Mouse (Mus musculus): Measurements from ENCODE around the gene Rora. TPM values are rescaled to one million over a fixed set of nuclear protein-coding genes. Genes with fewer than 3 reads are reported as not detected.
A peak's percentile ranks its signal among the peaks of the same experiment; 100 is the strongest.

The Rora gene
- total RNA-seq, 1 experiment from 2014 or later: 114 TPM

GRCm38 (mm10) chr9:69234526-69234925 lies 580.9 kb downstream of the Rora start:
- DNase-seq: no peak

- DNase-seq: no peak
These were observed 583.7 kb downstream of the Rora start for GRCm38 (mm10) chr9:69237316-69237715.

- no peak for DNase-seq
These were observed 589.0 kb downstream of the Rora start for GRCm38 (mm10) chr9:69242538-69242937.

- DNase-seq: no peak
These were observed 590.0 kb downstream of the Rora start for GRCm38 (mm10) chr9:69243626-69244025.

GRCm38 (mm10) chr9:69246225-69246624 lies 592.6 kb downstream of the Rora start:
- DNase-seq: no peak

GRCm38 (mm10) chr9:69249586-69249985 lies 596.0 kb downstream of the Rora start:
- no peak for DNase-seq

GRCm38 (mm10) chr9:69250326-69250725 lies 596.7 kb downstream of the Rora start:
- no peak for DNase-seq

- no peak for DNase-seq
These were observed 604.9 kb downstream of the Rora start for GRCm38 (mm10) chr9:69258506-69258905.

- peak; percentile 86 for DNase-seq
These were observed 605.8 kb downstream of the Rora start for GRCm38 (mm10) chr9:69259382-69259781.

- DNase-seq: no peak
These were observed 611.6 kb downstream of the Rora start for GRCm38 (mm10) chr9:69265151-69265550.

- no peak for DNase-seq
These were observed 616.8 kb downstream of the Rora start for GRCm38 (mm10) chr9:69270374-69270773.

- DNase-seq: no peak
These were observed 617.3 kb downstream of the Rora start for GRCm38 (mm10) chr9:69270931-69271330.

- no peak for DNase-seq
These were observed 619.3 kb downstream of the Rora start for GRCm38 (mm10) chr9:69272884-69273283.

GRCm38 (mm10) chr9:69274766-69275485 lies 621.3 kb downstream of the Rora start:
- no peak for DNase-seq

GRCm38 (mm10) chr9:69277256-69277655 lies 623.7 kb downstream of the Rora start:
- DNase-seq: no peak

- no peak for DNase-seq
These were observed 631.4 kb downstream of the Rora start for GRCm38 (mm10) chr9:69285011-69285410.

- DNase-seq: no peak
These were observed 634.5 kb downstream of the Rora start for GRCm38 (mm10) chr9:69288113-69288512.

GRCm38 (mm10) chr9:69288586-69288985 lies 635.0 kb downstream of the Rora start:
- no peak for DNase-seq

- DNase-seq: peak; percentile 91
These were observed 635.8 kb downstream of the Rora start for GRCm38 (mm10) chr9:69289056-69290017.

GRCm38 (mm10) chr9:69290018-69290880 lies 636.7 kb downstream of the Rora start:
- peak; percentile 49 for DNase-seq

GRCm38 (mm10) chr9:69290881-69291450 lies 637.4 kb downstream of the Rora start:
- DNase-seq: peak; percentile 55

- DNase-seq: no peak
These were observed 637.9 kb downstream of the Rora start for GRCm38 (mm10) chr9:69291451-69291850.

Measured in adrenal gland, postnatal 25 days (tissue).